Mouse (Mus musculus) right cerebral cortex, postnatal 4 days (tissue): ENCODE results near the gene AF067061.
"Not testable (repeated sequence)": the region's sequence is repeated elsewhere in the genome, so short reads cannot be mapped to it uniquely, and the experiment has no call there.

ENCODE experiments used
- DNase-seq: peaks from one replicate; pipeline ENCODE4 v3.0.0-alpha.2; 2022

Gene AF067061

GRCm38 (mm10) chr13:120262870-120263269 is at the start of gene AF067061:
Gene AF067061 (plus strand): TSS chr13:120263114.
- DNase-seq = not testable (repeated sequence)

GRCm38 (mm10) chr13:120215847-120216246 is 47.1 kb upstream of the AF067061 start, which contains the start of gene Gm21762:
Gene Gm21762 (minus strand): TSS chr13:120215947.
- DNase-seq = not testable (repeated sequence)

GRCm38 (mm10) chr13:120220922-120221321 is 42.0 kb upstream of the AF067061 start:
- DNase-seq = not testable (repeated sequence)

DNA sequence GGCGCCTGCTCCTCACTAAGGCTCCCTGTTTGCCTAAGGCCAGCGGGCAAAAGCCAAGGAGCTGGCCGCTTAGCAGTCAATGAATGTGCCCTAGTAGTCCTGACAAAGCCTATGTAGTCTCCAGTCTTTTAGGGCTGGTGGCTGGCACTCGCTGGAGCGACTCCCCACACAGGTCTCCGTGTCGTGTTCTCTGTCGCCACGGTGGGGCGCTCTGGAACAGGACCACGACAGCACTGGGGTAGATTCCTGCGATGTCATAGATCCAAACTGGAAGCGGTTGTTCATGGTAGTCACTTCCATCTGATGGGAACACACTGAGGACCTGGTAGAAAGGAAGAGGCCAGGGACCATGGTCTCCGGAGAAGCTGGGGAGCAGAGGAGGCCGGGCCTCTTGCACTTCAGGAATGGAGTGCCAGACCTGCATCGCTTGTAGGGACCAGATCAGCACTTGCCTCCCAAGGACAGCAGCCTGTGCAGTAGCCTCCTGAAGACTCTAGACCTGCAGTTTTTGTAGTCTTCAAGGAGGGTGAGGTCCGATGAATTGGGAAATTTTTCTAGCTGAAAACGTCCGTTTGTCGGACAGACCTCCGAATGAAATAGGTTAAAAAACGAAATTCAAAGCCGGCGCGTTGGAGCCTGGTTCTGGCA is 39.8 kb upstream of the AF067061 start:
- DNase-seq = not testable (repeated sequence)

DNA sequence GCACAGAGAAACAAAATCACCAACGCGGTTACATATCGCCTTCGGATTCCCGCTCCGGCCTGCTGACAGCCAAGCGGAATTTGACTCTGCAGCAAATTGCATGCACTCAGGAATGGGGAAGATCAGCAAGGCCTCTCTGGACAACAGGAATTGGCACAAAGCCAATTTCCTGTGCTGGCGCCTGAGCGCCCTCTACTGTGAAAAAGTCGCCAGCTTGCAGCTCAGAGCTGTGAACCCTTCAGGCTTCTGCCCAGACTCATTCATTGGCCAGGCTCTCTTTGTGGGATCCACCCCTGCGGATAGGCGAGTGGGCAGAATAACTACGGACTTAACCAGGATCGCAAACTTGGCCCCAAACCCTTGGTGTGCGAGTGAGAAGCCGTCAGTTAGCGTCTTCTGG is 31.1 kb upstream of the AF067061 start:
- not testable (repeated sequence) for DNase-seq

GRCm38 (mm10) chr13:120232447-120233049 is 30.4 kb upstream of the AF067061 start:
- not testable (repeated sequence) for DNase-seq

- not testable (repeated sequence) for DNase-seq
These were observed 24.1 kb upstream of the AF067061 start, which contains the start of gene Gm21731 for GRCm38 (mm10) chr13:120238811-120239210. Gene Gm21731 (plus strand): TSS chr13:120239111.

DNA sequence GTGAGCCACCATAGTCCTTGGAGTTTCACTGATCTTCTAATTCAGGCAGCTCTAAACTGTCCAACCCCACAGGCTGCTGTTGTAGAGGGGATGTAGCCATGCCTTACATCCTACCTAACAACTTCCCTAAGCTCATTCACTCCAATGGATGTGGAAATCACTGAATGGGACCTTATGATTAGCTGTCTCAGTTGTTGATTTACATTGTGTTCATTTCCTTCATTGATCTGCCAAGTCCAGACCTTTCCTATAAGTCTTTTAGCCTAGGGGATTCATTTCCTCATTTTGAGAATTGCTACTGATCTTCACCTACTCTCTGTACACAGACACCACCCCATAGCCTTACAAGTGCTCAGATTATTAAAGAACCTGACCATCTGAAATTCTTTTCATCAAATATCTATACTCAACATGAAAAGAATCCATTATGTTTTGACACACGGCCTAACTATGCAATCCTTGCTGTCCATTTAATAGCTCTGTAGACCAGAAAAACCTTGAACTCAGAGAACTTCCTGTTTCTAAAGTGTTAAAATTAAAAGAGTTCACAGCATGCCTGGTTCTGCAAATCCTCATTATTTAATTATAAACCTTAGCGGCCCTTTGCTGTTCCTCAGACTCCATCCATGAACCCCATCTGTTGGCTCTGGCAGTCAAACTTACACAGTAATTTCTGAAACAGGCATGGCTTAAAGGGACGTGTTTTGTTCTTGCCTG is 11.5 kb upstream of the AF067061 start:
- DNase-seq = not testable (repeated sequence)

DNA sequence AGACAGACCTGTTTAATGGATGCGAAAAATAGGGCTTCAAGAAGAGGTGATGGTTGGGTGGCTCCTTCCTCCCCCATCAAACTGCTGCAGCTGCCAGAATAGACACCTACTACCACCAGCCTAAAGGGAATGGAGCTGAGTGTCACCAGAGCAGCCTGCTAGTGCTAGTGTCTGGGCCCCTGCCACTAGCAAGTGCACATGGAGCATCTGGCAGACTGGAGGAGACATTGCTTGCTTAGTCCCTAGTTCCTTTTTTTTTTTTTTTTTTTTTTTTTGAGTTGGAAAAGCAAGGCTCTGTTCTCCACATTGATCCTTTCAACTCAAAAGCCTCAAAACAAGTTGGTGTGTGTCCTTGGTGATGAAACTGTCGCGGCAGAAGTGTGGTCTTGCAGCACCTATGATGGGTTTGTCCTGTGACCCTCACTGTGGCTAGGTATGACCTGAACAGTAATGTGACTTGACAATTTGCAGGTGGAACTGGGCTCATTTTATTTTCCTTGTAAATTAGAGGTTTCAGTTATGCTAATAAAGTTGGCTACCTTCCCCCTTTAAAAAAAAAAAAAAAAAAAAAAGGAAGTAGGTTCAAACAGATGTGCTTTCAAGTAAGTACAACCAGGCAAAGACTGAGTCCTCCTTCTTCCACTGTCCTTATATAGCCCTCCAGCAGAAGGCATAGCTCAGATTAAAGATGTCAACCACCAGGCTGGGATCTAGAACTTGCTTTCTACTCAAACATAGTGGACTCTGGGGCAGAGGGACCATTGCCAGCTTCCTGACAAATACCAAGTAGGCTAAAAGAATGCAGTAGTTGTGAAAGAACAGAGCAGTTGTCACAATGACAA is 3.9 kb upstream of the AF067061 start:
- DNase-seq = not testable (repeated sequence)

GRCm38 (mm10) chr13:120259718-120260117 is 3.2 kb upstream of the AF067061 start:
- DNase-seq = not testable (repeated sequence)

DNA sequence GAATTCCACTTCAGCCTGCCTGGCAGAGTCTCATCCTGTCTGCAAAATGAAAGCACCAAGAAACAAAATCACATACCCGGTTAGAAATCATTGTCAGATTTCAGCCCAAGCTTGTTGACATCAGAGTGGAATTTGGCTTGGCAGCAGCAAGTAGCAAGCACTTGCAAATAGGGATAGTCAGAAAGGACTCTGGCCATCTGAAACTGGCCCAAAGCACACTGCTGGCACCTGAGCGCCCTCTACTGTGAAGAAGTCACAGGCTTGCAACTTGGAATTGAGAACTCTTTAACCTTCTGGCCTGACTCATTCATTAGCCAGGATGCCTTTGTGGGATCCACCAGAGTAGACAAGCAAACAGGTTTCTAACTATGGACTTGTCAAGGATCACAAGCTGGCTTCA is 14.9 kb downstream of the AF067061 start:
- DNase-seq = not testable (repeated sequence)

DNA sequence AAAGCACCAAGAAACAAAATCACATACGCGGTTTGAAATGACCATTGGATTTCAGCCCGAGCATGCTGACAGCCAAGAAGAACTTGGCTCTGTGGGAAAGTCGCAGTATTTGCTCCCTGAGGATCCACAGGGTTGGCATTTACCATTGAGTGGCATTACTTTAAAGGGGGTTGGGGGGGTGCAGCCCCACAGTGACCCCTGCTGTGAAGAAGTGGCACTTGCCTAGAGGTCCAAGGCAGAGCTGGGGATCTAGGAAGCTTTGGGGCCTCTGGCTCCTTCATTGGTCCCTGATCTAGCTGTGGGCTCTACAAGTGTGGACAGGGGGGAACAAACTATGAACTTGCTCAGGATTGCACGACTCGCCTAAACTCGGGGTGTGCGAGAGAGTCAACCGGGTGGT is 15.9 kb downstream of the AF067061 start:
- DNase-seq = no peak

- DNase-seq = no peak
These were observed 36.5 kb downstream of the AF067061 start for GRCm38 (mm10) chr13:120299324-120299894.

- DNase-seq = no peak
These were observed 37.1 kb downstream of the AF067061 start, which contains the start of gene BC147527 for GRCm38 (mm10) chr13:120299991-120300442. Gene BC147527 (plus strand): TSS chr13:120300392.

GRCm38 (mm10) chr13:120300853-120301252 is 37.9 kb downstream of the AF067061 start:
- DNase-seq = no peak

DNA sequence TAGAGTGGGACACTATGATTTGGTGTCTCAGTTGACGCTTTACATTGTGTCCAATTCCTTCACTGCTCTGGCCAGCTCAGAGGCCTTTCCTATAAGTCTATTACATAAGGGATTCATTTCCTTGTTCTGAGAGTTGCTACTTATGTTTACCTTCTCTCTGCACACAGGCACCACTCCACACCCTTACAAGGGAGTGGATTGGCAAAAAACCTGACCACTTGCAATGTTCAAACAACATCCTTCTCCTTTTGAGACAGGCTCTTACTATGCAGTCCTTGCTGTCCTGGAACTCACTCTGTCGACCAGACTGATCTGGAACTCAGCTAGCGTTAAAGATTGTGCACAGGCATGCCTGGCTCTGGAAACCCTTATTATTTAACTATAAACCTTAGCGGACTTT is 47.8 kb downstream of the AF067061 start:
- no peak for DNase-seq

DNA sequence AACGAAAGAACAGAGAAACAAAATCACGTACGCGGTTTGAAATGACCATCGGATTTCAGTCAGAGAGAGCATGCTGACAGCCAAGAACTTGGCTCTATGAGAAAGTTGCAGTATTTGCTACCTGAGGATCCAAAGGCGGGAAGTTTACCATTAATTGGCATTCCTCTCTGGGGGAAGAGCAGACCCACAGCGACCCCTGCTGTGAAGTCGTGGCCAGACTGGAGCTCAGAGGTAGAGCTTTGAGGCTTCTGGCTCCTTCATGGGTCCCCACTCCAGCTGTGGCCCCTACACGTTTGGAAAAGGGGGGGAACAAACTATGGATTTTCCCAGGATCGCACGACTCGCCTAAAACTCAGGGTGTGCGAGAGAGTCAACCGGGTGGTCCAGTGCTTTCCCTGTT is 50.7 kb downstream of the AF067061 start:
- DNase-seq = no peak
